Mouse (Mus musculus) embryonic facial prominence, embryonic 11.5 days (tissue): ENCODE data around the gene Plg. TPM values are rescaled to one million over a fixed set of nuclear protein-coding genes. Genes with fewer than 3 reads are reported as not detected.

Source experiments
- ATAC-seq: fragments of 200-750 bp; cut with Nextera tagmentation; replicated peaks from 2 replicates; pipeline ENCODE4 v1.8.0; 2017; ENCODE audit warnings: low read depth; ENCODE audit not compliant: insufficient number of reproducible peaks, low FRiP score, low TSS enrichment
- DNase-seq: peaks from one replicate; pipeline ENCODE4 v3.0.0-alpha.2; 2015; ENCODE audit warnings: low spot score
- H3K27ac ChIP-seq: fragments of 300-500 bp; sonication (generic); replicated peaks from 2 replicates; pipeline ENCODE4 v1.5.1; 2014; ENCODE audit warnings: mild to moderate bottlenecking, low read depth, low read length, control low read depth
- H3K27me3 ChIP-seq: fragments of 300-500 bp; sonication (generic); 2 replicates; pipeline ENCODE4 v1.6.1; 2014; ENCODE audit warnings: mild to moderate bottlenecking, low read length, moderate library complexity, mixed read lengths; ENCODE audit not compliant: control insufficient read depth, insufficient read depth
- H3K36me3 ChIP-seq: fragments of 300-500 bp; sonication (generic); replicated peaks from 2 replicates; pipeline ENCODE4 v1.6.1; 2014; ENCODE audit warnings: low read depth, mild to moderate bottlenecking, low read length, moderate library complexity, mixed read lengths; ENCODE audit not compliant: control insufficient read depth, insufficient read depth
- H3K4me1 ChIP-seq: fragments of 300-500 bp; sonication (generic); 2 replicates; pipeline ENCODE4 v1.6.1; 2014; ENCODE audit warnings: low read length, mixed read lengths; ENCODE audit not compliant: control insufficient read depth, insufficient read depth
- H3K4me2 ChIP-seq: fragments of 300-500 bp; sonication (generic); 2 replicates; pipeline ENCODE4 v1.6.1; 2014; ENCODE audit warnings: low read depth, mild to moderate bottlenecking, control low read depth, low read length, moderate library complexity
- H3K4me3 ChIP-seq: fragments of 300-500 bp; sonication (generic); 2 replicates; pipeline ENCODE4 v1.5.1; 2014; ENCODE audit warnings: low read depth, low read length, control low read depth
- H3K9ac ChIP-seq: fragments of 300-500 bp; sonication (generic); replicated peaks from 2 replicates; pipeline ENCODE4 v1.6.1; 2014; ENCODE audit warnings: mild to moderate bottlenecking, control low read depth, low read length
- H3K9me3 ChIP-seq: fragments of 300-500 bp; sonication (generic); replicated peaks from 2 replicates; pipeline ENCODE4 v1.6.1; 2016; ENCODE audit warnings: mild to moderate bottlenecking, low read length, inconsistent platforms, mixed read lengths; ENCODE audit not compliant: control insufficient read depth
- WGBS: fragments of 180-500 bp; shearing (Covaris S2); extraction: QIAGEN DNeasy Blood & Tissue Kit; methylation state at CpG from one replicate; pipeline ENCODE4 v1.1.7; 2014; 5-methylcytosine and 5-hydroxymethylcytosine counted together
- polyA plus RNA-seq: library from polyadenylated mRNA; unstranded; fragments of >200 nt; fragmentation: Nextera tagmentation; extraction: Ambion mirVana; gene quantifications from 2 replicates; pipeline ENCODE4 v1.2.1, GENCODE M21; 2014

The Plg gene
- polyA plus RNA-seq, 1 experiment from 2014 or later = 0.13 TPM

DNA sequence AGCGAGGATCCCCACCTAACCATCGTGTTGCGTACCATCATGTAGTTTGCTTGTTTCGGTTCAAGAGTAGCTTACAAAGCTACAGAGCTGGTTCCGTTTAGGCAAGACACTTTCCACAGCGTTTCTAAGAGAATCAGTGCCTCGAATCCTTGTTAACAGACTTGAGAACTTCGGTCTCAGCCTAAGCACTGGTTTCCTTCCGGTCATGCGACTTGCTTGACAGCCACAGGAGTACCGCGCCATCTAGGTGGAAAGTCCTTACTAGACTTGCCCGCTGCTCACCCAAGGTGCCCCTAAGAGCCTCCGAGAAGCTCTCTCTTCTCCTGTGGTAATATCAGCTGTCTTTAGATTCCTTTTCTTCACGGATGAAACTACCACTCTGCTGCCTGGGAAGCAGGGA, 18.5 kb upstream of the Plg start:
- 84% methylated on average over 15 of the region's 15 CpGs for WGBS
- Histone ChIP-seq H3K4me3 (no peak overlapping the region), H3K4me2 (no peak overlapping the region), H3K9me3 (no peaks in the 10 kb centered on the region), H3K36me3 (no peaks in the 10 kb centered on the region), H3K4me1 (no peaks in the 10 kb centered on the region), H3K9ac (no peak overlapping the region), H3K27me3 (no peaks in the 10 kb centered on the region; the same call in 1 of the 2 replicates), H3K27ac (no peak overlapping the region)
- no peak for DNase-seq
- no peak for ATAC-seq

DNA sequence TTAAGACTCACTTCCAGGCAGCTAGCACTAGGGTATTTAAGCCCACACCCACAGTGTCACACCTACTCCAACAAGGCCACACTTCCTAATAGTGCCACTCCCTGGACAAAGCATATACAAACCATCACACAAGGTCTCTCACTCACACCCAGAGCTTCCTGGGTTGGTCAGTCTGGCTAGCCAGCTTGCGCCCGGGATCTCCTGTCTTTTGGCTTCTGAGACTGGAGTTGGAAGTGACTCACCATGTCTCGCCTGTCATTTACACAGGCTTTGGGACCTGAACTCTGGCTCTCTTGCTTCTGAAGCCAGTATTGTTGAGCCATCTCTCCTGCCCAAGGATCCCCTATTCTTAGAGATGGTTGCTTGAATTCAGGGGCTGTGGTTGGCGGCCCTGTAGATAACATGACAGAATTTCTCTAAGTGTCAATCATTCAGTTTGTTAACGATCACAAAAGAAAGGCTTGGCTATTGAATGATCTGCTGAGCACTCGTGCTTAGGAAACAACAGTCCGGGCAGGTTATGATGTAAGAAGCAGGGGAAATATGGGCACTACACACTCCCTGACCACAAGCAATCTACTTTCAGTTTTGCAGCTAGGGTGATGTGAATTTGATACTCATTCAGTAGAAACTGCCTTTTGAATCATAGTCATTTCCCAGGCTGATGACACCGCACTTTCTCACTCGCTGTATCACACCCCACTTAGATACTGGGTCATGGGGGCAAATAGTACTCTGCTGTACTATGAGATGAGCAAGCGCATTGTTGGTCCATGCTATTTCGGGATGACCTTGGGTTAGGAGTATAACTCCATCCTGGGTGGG, 14.6 kb upstream of the Plg start:
- no peaks in the 10 kb centered on the region for H3K27me3 ChIP-seq
- H3K9ac ChIP-seq = no peak overlapping the region
- 88% methylated on average over 11 of the region's 11 CpGs for WGBS
- DNase-seq (no peak), ATAC-seq (no peak)
- H3K36me3 ChIP-seq = no peaks in the 10 kb centered on the region
- no peaks in the 10 kb centered on the region for H3K4me1 ChIP-seq
- H3K27ac ChIP-seq = no peak overlapping the region
- no peaks in the 10 kb centered on the region for H3K9me3 ChIP-seq
- H3K4me3 ChIP-seq = no peak overlapping the region
- no peak overlapping the region for H3K4me2 ChIP-seq

DNA sequence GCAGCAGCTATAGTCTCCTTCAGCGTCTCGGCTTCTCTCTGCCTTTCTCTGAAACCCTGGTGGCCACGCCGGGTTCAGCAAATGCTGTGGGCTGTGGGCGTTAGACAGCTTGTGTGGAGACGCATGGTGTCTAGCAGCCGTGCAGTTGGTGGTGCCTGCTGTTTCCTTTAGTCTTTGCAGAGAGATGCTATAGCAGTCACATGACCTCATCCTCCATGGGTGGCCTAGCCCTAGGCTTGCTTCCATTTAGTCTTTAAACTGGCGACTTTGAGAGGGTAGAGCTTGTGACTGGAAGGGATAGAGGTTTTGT, 14.0 kb upstream of the Plg start:
- H3K9me3 ChIP-seq = no peaks in the 10 kb centered on the region
- no peak overlapping the region for H3K27ac ChIP-seq
- ATAC-seq (no peak), DNase-seq (no peak)
- no peaks in the 10 kb centered on the region for H3K4me1 ChIP-seq
- H3K4me2 ChIP-seq = no peak overlapping the region
- H3K4me3 ChIP-seq = no peak overlapping the region
- 64% methylated on average over 8 of the region's 8 CpGs for WGBS
- no peak overlapping the region for H3K9ac ChIP-seq
- H3K36me3 ChIP-seq = no peaks in the 10 kb centered on the region
- no peaks in the 10 kb centered on the region for H3K27me3 ChIP-seq

DNA sequence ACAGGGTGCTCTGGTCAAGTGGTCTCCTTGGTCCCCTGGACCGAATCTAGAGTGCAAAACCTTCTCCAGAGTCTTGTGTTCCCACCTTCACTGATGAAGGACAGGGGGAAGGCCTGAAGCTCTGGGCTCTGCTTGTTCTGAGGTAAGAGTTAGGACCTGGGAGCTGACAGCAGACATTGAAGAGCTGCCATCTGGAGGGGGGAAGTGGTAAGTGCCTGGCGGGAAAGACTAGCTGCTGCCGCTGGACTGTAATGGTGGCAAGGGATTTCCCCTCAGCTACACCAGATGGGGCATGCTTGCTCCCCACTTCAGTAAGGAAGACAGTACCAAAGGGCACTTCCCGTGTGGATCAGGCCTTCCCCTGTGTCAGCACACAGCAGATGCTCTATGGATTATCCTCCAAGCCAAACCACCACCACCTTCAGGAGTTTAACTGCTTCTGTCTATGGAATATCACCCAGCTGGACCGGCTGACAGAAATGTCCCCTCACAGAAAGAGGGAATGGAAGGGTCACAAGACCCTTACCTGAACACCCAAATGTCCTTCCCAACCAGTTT, 11.0 kb upstream of the Plg start:
- Histone ChIP-seq H3K36me3 (no peaks in the 10 kb centered on the region), H3K4me3 (no peak overlapping the region), H3K27me3 (no peaks in the 10 kb centered on the region), H3K27ac (no peak overlapping the region), H3K9ac (no peak overlapping the region), H3K4me1 (no peaks in the 10 kb centered on the region), H3K9me3 (no peaks in the 10 kb centered on the region), H3K4me2 (no peak overlapping the region)
- WGBS = 40% methylated on average over 5 of the region's 5 CpGs
- peak; percentile 77 for DNase-seq
- peak; percentile 74; the same call in 1 of the 2 replicates for ATAC-seq

DNA sequence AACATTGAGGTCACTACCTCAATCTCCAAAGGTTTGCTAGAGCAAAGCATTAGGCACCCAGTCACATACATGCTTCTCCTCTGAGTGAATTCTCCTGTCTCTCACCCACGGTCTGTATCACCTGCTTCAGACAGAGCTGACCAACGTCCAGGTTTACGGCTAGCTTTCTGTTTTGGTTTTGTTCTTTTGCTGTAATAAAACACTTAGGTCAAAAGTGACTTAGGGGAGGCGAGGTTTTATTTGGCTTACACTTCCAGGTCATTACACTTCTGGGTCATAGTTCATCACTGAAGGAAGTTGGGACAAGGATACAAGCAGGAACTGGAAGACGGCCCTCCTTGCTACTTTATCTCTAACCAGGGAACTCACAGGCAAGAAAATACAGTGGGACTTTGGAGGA, 9.0 kb upstream of the Plg start:
- 69% methylated on average over 5 of the region's 5 CpGs for WGBS
- H3K27ac ChIP-seq = no peak overlapping the region
- DNase-seq = no peak

DNA sequence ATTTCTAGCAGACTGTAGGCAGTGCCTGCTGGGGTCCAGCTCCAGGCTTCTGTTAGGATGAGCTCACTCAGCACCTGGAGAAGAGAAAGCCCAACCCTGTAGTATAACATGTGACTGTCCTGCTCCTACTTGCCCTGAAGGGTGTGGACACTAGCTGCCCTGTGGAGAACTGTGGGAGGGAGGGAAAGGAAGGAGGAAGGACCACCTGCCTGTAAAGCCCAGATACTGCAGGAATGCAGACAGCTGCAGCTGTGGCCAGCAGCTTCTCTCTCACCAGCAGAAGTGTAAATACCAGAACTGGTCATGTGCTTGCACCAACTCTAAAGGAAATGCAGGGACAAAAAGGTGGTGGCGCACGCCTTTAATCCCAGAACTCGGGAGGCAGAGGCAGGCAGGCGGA, 8.1 kb upstream of the Plg start:
- 85% methylated on average over 4 of the region's 4 CpGs for WGBS
- H3K36me3 ChIP-seq = no peaks in the 10 kb centered on the region
- no peak overlapping the region for H3K9ac ChIP-seq
- no peaks in the 10 kb centered on the region for H3K9me3 ChIP-seq
- ATAC-seq (no peak), DNase-seq (no peak)
- no peak overlapping the region for H3K4me2 ChIP-seq
- H3K27ac ChIP-seq = no peak overlapping the region
- H3K4me3 ChIP-seq = no peak overlapping the region
- H3K27me3 ChIP-seq = no peaks in the 10 kb centered on the region
- no peaks in the 10 kb centered on the region for H3K4me1 ChIP-seq

More for the DNA sequence above, 9.0 kb upstream of the Plg start:
- Histone ChIP-seq H3K36me3 (no peaks in the 10 kb centered on the region), H3K27me3 (no peaks in the 10 kb centered on the region), H3K4me3 (no peak overlapping the region), H3K9ac (no peak overlapping the region), H3K9me3 (no peaks in the 10 kb centered on the region), H3K4me1 (no peaks in the 10 kb centered on the region), H3K4me2 (no peak overlapping the region)
- ATAC-seq = no peak

DNA sequence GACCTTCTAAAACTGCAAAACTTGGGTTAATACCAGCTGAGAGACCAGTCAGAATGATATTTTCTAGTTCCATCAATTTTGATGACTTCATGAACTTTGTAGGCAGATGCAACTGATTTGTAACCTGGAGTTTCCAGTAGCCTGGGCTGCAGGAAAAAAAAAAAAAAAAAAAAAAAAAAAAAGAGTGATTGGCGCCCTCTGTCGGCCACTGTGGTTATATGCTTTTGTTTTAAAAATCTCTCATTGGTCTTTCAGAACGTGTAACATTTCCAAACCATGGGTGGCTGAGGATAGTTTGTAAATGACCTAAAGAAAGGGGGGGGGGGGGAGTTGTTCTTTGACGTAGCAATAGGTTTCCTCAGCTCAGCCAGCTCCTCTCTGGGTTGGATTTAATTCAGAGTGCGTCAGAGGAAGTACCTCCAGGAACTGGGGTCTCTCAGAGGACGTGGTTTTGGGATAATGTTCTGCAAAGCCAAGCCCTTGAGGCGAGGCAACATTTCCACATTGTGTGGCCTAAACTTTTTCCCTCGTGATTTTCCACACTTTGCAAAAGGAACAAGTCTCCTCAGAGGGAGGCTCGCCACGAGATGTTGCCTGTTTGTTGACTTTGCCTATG, 7.0 kb upstream of the Plg start:
- Histone ChIP-seq H3K27ac (no peak overlapping the region), H3K36me3 (no peaks in the 10 kb centered on the region), H3K9me3 (no peaks in the 10 kb centered on the region), H3K9ac (no peak overlapping the region), H3K4me2 (no peak overlapping the region), H3K4me3 (no peak overlapping the region), H3K27me3 (no peaks in the 10 kb centered on the region), H3K4me1 (no peaks in the 10 kb centered on the region)
- WGBS = 39% methylated on average over 10 of the region's 10 CpGs
- ATAC-seq (no peak), DNase-seq (peak; percentile 67)

DNA sequence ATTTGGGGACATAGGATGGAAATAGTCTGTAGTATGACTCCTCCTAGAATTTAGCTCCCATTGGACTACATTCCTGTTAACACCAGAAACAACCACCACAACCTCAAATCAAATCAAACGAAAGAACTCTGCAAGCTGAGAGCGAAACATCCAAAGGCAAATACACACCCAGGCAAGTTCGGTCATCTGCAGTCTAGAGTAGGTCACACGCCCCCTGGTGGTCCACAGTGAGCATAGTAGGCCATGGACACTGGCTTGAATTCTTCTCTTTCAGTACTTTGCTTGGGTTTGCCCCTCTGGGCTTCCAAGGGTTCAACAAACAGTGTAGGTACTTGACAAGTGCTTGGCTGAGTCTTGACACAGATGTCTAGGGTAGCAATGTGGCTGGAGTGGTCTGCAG, 6.4 kb upstream of the Plg start:
- Histone ChIP-seq H3K9me3 (no peaks in the 10 kb centered on the region), H3K36me3 (no peaks in the 10 kb centered on the region), H3K9ac (no peak overlapping the region), H3K4me1 (no peaks in the 10 kb centered on the region), H3K27me3 (no peaks in the 10 kb centered on the region), H3K4me2 (no peak overlapping the region), H3K27ac (no peak overlapping the region), H3K4me3 (no peak overlapping the region)
- 34% methylated on average over 4 of the region's 4 CpGs for WGBS
- DNase-seq = peak; percentile 77
- 0 out of 2 replicates have a peak, but pooled peaks have one; percentile 14 for ATAC-seq
